Mouse (Mus musculus): ENCODE data around the gene Slc29a2.

- TF ChIP-seq CTCF (conservative IDR thresholded peaks at IDR 0.05; ENCODE audit: low read length), result no peak
- TF ChIP-seq POU5F1 (IDR thresholded peaks at IDR 0.05; ENCODE audit: borderline replicate concordance, low read length), result no peak
- TF ChIP-seq NANOG (IDR thresholded peaks at IDR 0.05; ENCODE audit: borderline replicate concordance, low read length), result no peak
Measured at GRCm38 (mm10) chr19:5057876-5058775, 34.5 kb downstream of the Slc29a2 start.
